Mouse (Mus musculus): ENCODE results near the gene Rps27l. TPM values are rescaled to one million over a fixed set of nuclear protein-coding genes. Genes with fewer than 3 reads are reported as not detected.
A peak's percentile ranks its signal among the peaks of the same experiment; 100 is the strongest.

The Rps27l gene
- polyA plus RNA-seq (2012; fragmentation: generic; extraction: Trizol) = 1,028 TPM
- long read RNA-seq, experiment 1, transcript Rps27l-201 (4 exons, 499 nt) = major isoform, 322 of 335 reads
- long read RNA-seq, experiment 1, transcript Rps27l-203 (5 exons, 575 nt) = minor isoform, 10 of 335 reads
- long read RNA-seq, experiment 1, partial matches to known transcripts = 2 of 335 reads
- long read RNA-seq, experiment 1, other reads (novel, unspliced or antisense) = 1 of 335 reads
- long read RNA-seq, experiment 2, transcript Rps27l-201 (4 exons, 499 nt) = major isoform, 69 of 71 reads
- long read RNA-seq, experiment 2, partial matches to known transcripts = 0 of 71 reads
- long read RNA-seq, experiment 2, other reads (novel, unspliced or antisense) = 2 of 71 reads

DNA sequence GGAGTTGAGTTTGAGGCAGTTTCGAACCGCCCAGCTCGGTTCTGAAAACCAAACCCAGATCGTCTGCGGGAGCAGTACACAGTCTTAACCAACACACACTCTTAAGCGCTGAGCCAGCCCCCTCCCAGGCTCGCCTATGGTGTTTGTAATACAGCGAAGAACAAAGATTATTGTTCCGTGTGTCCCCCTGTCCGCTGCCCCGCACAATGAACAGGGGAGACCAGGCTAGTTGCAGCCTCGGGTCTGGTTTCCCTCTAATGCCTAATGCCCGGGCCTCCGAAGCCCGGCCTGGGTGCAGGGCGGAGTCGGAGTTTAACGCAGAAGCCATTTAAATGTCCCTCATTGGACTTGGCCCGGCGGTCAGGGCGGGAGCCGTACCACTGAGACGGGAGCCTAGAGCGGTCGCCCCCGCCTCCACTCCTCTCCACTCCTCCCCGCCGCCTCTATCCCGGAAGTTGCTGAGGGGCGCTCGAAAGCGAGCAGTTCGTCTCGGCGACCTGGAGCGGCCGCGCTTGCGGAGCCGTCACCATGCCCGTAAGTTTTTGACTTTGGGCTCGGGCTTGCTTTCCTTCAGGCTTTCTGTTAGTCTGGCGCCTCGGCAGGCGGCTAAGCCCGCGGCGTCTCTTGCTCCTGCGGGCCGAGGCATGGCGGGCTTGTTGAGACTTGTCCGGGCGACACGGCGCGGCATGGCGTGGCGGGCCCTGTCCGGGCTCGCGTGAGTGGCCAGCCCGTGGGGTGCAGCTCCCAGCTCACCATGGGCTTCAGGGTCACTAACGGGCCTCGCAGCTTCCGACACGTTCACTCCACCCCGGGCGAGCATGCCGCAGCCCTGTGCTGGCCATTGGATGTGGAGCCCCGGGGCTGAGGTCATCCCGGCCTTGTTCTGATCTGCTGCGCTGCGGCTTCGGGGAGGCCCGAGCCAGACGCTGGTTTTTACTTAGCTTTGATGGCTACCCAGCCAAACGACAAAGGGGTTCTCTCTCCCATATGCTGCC, at the start of gene Rps27l:
Gene Rps27l (plus strand): TSS at position 440 of the 995 bp plus-strand sequence.
- no peak for TF ChIP-seq FOSL1 (IDR thresholded peaks at IDR 0.05; ENCODE audit: insufficient read depth, low read length, poor library complexity, severe bottlenecking)
- TF ChIP-seq MAX (IDR thresholded peaks at IDR 0.05) = peak; percentile 8
- TF ChIP-seq USF1 (IDR thresholded peaks at IDR 0.05; ENCODE audit: low read depth) = no peak
- Histone ChIP-seq H3K27me3 (ENCODE audit: control insufficient read depth, insufficient read depth, insufficient read length) (no peaks in the 10 kb centered on the region), H3K79me2 (ENCODE audit: control insufficient read depth, insufficient read depth) (peaks cover 21% of the 10 kb centered on the region), H3K4me3 (ENCODE audit: insufficient read depth, poor library complexity, severe bottlenecking) (peak within 1 kb of the TSS; percentile 75), H3ac (ENCODE audit: control insufficient read depth, insufficient read length, low read depth) (peak within 1 kb of the TSS; percentile 80), H3K36me3 (ENCODE audit: control insufficient read depth, insufficient read depth) (peaks cover 34% of the 10 kb centered on the region), H3K79me3 (ENCODE audit: low read depth) (peaks cover 12% of the 10 kb centered on the region)

DNA sequence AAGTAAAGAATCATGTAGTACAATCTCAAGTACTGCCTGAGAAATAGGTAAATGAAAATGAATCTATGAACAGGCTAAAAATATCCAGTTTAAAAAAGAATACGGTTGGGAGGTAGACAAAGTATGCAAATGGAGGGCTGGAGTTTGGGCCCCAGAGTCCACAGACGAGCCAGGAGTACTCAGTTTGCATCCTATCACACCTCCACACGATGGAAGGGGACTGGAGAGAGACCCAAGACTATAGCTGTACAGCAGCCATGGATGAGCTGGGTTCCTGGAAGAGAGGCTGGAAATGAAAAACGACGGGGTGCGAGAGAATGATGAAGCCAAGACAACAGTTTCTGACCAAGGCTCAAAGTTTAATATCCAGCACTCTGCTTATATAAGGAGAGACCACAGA, 48.9 kb upstream of the Rps27l start:
- TF ChIP-seq USF1 (IDR thresholded peaks at IDR 0.05; ENCODE audit: low read depth) (no peak), FOSL1 (IDR thresholded peaks at IDR 0.05; ENCODE audit: insufficient read depth, low read length, poor library complexity, severe bottlenecking) (no peak), MYOG (IDR thresholded peaks at IDR 0.05; ENCODE audit: control insufficient read depth, extremely low read depth, insufficient read length) (no peak), MAX (IDR thresholded peaks at IDR 0.05) (no peak), CEBPB (IDR thresholded peaks at IDR 0.05; ENCODE audit: low read depth) (no peak), CTCF (IDR thresholded peaks at IDR 0.05; ENCODE audit: control insufficient read depth, insufficient read depth, insufficient read length) (no peak), MYOD1 (IDR thresholded peaks at IDR 0.05; ENCODE audit: control insufficient read depth, insufficient read length, low read depth) (no peak)
- Histone ChIP-seq H3K79me3 (ENCODE audit: low read depth) (no peaks in the 10 kb centered on the region), H3K4me3 (ENCODE audit: insufficient read depth, poor library complexity, severe bottlenecking) (no peak overlapping the region), H3K79me2 (ENCODE audit: control insufficient read depth, insufficient read depth) (no peaks in the 10 kb centered on the region), H3K36me3 (ENCODE audit: control insufficient read depth, insufficient read depth) (no peaks in the 10 kb centered on the region), H3K27me3 (ENCODE audit: control insufficient read depth, insufficient read depth, insufficient read length) (no peaks in the 10 kb centered on the region), H3ac (ENCODE audit: control insufficient read depth, insufficient read length, low read depth) (no peak overlapping the region)

DNA sequence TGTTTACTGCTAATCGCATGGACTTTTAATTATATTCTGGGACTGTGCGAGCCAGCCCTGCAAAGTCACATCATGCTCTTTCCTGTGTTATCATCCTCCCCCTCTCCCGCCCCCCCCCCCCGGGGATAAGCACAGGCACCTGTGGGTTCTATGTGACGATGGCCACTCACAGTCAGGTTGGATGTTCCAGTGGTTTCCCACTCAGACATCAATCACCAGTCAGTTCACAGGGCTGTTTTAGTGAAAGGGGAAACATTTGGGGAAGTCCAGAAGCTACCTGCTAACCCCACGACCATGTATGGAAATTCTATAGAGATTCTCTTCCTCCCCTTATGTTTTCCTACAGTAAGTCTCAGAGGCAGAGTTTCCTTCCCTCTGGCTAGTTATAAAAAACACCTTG, 48.0 kb upstream of the Rps27l start:
- TF ChIP-seq MAX (IDR thresholded peaks at IDR 0.05) (no peak), FOSL1 (IDR thresholded peaks at IDR 0.05; ENCODE audit: insufficient read depth, low read length, poor library complexity, severe bottlenecking) (no peak), CEBPB (IDR thresholded peaks at IDR 0.05; ENCODE audit: low read depth) (no peak), MYOG (IDR thresholded peaks at IDR 0.05; ENCODE audit: control insufficient read depth, extremely low read depth, insufficient read length) (no peak), MYOD1 (IDR thresholded peaks at IDR 0.05; ENCODE audit: control insufficient read depth, insufficient read length, low read depth) (no peak), CTCF (IDR thresholded peaks at IDR 0.05; ENCODE audit: control insufficient read depth, insufficient read depth, insufficient read length) (no peak), USF1 (IDR thresholded peaks at IDR 0.05; ENCODE audit: low read depth) (no peak)
- H3K79me3 ChIP-seq (ENCODE audit: low read depth) = no peaks in the 10 kb centered on the region
- no peaks in the 10 kb centered on the region for H3K36me3 ChIP-seq (ENCODE audit: control insufficient read depth, insufficient read depth)
- H3K4me3 ChIP-seq (ENCODE audit: insufficient read depth, poor library complexity, severe bottlenecking) = no peak overlapping the region
- H3ac ChIP-seq (ENCODE audit: control insufficient read depth, insufficient read length, low read depth) = no peak overlapping the region
- no peaks in the 10 kb centered on the region for H3K27me3 ChIP-seq (ENCODE audit: control insufficient read depth, insufficient read depth, insufficient read length)
- no peaks in the 10 kb centered on the region for H3K79me2 ChIP-seq (ENCODE audit: control insufficient read depth, insufficient read depth)

DNA sequence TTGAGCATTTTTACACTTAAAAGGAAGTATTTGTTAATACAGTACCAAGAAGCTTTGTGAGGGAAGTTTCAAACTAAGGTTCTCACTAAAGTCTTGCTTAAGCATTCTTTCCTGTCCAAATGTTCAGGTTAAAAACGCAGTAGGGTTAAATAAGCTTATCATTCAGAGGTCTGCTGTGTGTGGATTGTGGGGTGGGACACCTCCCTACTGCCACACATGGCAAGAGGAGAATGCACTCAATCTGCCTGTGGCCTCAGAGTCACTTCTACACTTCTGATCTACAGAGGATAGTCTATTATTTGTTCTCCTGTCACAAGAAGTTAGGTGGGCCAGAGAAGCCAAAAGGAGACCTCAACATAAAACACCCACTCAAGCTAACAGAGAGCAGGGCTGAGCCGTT, 46.8 kb upstream of the Rps27l start:
- no peaks in the 10 kb centered on the region for H3K79me3 ChIP-seq (ENCODE audit: low read depth)
- no peaks in the 10 kb centered on the region for H3K36me3 ChIP-seq (ENCODE audit: control insufficient read depth, insufficient read depth)
- H3K4me3 ChIP-seq (ENCODE audit: insufficient read depth, poor library complexity, severe bottlenecking) = no peak overlapping the region
- TF ChIP-seq MYOG (IDR thresholded peaks at IDR 0.05; ENCODE audit: control insufficient read depth, extremely low read depth, insufficient read length) (no peak), USF1 (IDR thresholded peaks at IDR 0.05; ENCODE audit: low read depth) (no peak), MAX (IDR thresholded peaks at IDR 0.05) (no peak), MYOD1 (IDR thresholded peaks at IDR 0.05; ENCODE audit: control insufficient read depth, insufficient read length, low read depth) (no peak), CEBPB (IDR thresholded peaks at IDR 0.05; ENCODE audit: low read depth) (no peak), FOSL1 (IDR thresholded peaks at IDR 0.05; ENCODE audit: insufficient read depth, low read length, poor library complexity, severe bottlenecking) (no peak), CTCF (IDR thresholded peaks at IDR 0.05; ENCODE audit: control insufficient read depth, insufficient read depth, insufficient read length) (no peak)
- H3K79me2 ChIP-seq (ENCODE audit: control insufficient read depth, insufficient read depth) = no peaks in the 10 kb centered on the region
- H3ac ChIP-seq (ENCODE audit: control insufficient read depth, insufficient read length, low read depth) = no peak overlapping the region
- no peaks in the 10 kb centered on the region for H3K27me3 ChIP-seq (ENCODE audit: control insufficient read depth, insufficient read depth, insufficient read length)

DNA sequence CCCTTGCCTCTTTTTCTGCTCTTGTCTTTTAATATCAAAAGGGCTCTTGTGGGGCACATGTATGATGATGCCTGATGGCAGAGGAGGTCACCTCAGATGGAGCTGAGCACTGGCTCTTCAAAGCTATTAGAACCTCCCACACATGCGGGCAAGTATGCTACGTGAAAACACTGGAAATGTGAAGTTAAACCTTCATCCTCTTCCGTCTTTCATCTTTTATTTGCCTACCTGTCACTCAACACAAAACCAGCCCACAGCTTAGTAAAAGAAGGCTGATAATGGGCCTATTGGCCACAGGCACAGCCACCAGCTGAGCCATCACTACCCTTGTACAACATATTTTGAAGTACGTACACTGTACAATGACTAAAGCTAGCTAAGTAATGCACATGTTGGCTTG, 46.4 kb upstream of the Rps27l start:
- Histone ChIP-seq H3K36me3 (ENCODE audit: control insufficient read depth, insufficient read depth) (no peaks in the 10 kb centered on the region), H3K27me3 (ENCODE audit: control insufficient read depth, insufficient read depth, insufficient read length) (no peaks in the 10 kb centered on the region)
- TF ChIP-seq CTCF (IDR thresholded peaks at IDR 0.05; ENCODE audit: control insufficient read depth, insufficient read depth, insufficient read length) = no peak
- no peak for TF ChIP-seq FOSL1 (IDR thresholded peaks at IDR 0.05; ENCODE audit: insufficient read depth, low read length, poor library complexity, severe bottlenecking)
- no peak for TF ChIP-seq MYOG (IDR thresholded peaks at IDR 0.05; ENCODE audit: control insufficient read depth, extremely low read depth, insufficient read length)
- TF ChIP-seq USF1 (IDR thresholded peaks at IDR 0.05; ENCODE audit: low read depth) = no peak
- no peak for TF ChIP-seq MYOD1 (IDR thresholded peaks at IDR 0.05; ENCODE audit: control insufficient read depth, insufficient read length, low read depth)
- TF ChIP-seq MAX (IDR thresholded peaks at IDR 0.05) = no peak

More for the DNA sequence above, 46.4 kb upstream of the Rps27l start:
- Histone ChIP-seq H3K79me3 (ENCODE audit: low read depth) (no peaks in the 10 kb centered on the region), H3K79me2 (ENCODE audit: control insufficient read depth, insufficient read depth) (no peaks in the 10 kb centered on the region), H3K4me3 (ENCODE audit: insufficient read depth, poor library complexity, severe bottlenecking) (no peak overlapping the region), H3ac (ENCODE audit: control insufficient read depth, insufficient read length, low read depth) (no peak overlapping the region)
